Mouse (Mus musculus): ENCODE data around the gene Cldn34c4.

Cldn34c4 gene

DNA sequence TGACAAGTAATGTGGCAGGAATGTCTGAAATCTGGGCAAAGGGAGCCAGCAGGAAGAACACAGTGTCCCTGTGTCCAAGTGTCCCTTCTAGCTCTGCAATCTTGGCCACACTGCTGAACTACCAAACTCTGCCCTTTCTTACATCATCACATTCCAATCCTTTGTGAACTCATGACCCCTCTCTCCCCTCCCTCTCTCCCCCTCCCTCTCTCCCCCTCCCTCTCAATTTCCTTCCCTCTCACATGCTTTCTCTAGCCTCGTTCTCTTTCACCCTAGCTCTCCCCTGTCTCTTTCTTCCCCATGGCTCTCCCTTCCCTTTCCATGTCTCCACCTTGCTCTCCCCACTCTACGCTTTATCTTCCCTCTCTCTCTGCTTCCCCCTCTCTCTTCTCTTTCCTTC lies at the start of gene Cldn34c4:
TSS of gene Cldn34c4 (minus strand) at position 101 of the 400 bp plus-strand sequence.
- in situ Hi-C loops (cut with MboI, MseI), result no loop called here

DNA sequence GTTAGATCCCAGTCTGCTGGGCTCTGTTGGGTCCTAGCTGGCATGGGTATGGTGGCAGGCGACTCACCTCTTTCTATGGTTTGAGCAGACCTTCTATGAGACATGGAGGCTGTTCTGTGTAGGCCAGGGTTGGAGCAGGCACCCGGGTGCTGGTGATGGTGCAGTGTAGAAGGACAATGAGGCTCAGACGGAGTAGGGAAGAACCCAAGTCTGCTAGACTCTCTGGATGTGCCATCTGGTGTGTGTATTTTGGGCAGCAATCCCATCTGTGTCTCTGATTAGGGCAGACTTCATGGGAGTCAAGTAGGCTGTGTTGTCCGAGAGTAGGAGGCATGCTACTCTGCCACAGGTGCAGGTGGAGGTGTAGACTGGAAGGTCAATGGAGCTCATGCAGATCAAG lies 10.7 kb upstream of the Cldn34c4 start:
- in situ Hi-C loops (cut with MboI, MseI), result no loop called here

Data from T-helper 17 cell (primary cell).